Mouse (Mus musculus) urinary bladder, postnatal 25 days (tissue): ENCODE measurements around the gene Lrfn3.

Source experiments
- DNase-seq: peaks from one replicate; pipeline ENCODE4 v3.0.0; 2022; ENCODE audit warnings: low spot score

The Lrfn3 gene

DNA sequence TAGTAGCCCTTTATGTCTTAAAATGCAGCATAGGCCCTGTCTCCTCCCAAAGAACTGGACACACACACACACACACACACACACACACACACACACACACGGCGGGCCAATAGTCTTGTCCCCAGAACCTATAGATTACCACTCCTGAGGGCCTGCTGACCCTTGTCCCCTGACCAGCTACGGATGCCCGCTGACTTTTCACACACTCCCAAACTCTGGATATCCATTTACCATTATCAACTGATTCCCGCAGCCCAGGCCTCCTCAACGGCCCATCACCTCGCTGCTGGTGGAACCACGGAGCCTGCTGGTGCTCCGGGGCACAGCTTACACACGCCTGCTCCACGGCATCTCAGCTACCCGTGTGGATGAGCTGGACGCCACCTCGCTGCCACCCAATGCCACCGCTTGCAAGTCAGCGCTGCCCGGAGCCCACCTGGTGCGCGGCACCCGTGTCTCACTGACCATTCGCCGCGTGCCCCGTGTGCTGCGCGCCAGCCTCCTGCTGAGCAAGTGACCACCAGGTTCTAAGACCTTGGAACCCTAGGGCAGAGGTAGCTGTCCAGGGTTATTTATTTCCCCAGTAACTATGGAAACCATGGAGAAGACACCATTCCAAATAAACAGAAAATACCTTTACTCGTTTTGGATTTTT is 48.8 kb downstream of the Lrfn3 start:
- DNase-seq = no peak

DNA sequence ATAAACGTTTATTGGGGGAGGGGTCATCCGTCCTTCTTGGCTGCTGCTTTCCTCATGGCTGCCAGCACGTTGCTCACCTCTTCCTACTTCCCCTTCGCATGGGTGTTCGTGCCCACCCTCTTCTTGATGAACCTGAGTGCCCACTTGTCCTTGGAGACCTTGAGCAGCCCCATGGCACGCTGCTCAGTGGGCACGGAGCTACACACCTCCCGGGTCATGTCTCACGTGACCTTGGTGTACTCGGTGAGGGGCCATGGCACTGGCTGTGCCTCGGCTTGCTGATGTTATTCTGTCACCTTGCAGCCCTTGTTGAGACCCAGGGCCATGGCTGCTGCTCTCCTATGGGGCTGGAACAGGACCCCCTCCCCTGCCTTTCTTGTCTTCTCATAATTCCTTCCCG is 52.4 kb downstream of the Lrfn3 start:
- DNase-seq = no peak

DNA sequence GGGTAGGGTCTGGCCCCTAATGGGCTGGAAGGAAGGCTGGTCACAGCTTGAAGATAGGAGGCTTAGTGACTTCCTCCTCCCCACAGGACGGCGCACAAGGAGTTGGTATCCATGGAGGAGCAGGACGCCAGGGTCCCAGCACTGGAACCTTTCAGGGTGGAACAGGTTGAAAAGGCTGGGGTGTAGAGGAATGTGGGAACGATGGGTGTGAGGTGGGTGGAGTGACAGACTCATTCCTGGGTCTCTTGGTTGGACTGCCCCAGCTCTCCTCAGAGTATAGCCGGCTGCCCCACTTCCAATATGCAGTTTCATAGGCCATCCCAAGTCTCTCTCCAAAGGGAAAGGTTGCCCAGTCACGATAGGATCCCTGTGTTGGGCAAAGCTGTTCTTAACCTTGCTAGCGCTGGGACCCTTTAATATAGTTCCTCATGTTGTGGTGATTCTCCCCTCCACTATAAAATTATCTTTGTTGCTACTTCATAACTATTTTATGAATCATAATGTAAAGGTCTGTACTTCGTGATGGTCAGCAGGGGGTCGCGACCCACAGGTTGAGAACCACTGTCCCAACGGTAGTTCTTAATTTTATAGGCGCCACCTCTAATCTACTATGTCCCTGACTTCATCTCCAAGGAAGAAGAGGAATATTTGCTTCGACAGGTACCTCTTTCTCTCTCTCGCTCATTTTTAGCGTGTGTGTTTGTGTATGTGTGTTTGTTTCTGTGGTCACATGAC is 53.0 kb downstream of the Lrfn3 start:
- no peak for DNase-seq

DNA sequence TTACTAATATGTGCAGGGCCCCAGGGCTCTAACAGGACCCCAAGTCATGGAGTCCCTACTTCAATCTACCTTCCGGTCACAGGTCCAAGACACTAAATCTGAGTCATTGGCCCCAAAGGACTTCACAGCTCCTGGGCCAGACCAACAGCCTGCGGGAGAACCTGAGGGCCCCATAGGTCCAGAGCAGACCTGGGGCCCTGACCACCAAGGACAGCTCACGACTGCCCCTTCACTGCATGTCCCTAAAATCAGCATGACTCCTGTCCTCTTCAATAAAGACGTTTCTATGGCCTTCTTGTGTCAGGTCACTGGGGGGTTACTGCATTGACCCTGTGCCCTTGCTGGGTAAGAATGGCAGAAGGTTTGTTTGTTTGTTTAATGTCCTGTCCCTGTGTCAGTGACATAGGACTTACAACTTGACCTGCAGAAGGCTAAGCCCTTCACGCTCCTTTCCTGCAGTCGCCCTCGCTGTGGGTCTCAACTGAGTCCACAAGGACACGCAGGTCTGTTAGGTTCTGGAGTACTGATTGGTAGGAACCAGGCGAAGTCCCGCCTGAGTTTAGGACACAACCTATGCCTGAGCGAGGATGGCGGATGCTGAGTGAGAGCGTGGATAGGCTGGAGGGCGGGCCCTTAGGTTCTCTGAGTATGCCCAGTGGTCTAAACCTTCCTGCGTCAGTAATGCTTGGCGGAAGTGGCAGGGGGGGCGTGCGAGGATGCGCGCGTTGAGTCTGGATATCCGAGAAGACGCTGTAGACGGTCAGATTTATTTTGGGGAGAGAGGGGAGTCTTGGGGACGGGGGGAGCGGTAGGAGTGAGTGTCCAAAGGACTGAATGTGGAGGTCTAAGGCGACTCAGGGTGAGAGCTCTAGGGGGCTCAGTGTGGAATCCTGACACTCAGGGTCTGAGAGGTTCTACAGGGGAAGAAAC is 54.2 kb downstream of the Lrfn3 start, which contains the start of gene Alkbh6:
Gene Alkbh6 (plus strand): TSS at position 642 of the 930 bp plus-strand sequence.
- DNase-seq = peak; percentile 77

DNA sequence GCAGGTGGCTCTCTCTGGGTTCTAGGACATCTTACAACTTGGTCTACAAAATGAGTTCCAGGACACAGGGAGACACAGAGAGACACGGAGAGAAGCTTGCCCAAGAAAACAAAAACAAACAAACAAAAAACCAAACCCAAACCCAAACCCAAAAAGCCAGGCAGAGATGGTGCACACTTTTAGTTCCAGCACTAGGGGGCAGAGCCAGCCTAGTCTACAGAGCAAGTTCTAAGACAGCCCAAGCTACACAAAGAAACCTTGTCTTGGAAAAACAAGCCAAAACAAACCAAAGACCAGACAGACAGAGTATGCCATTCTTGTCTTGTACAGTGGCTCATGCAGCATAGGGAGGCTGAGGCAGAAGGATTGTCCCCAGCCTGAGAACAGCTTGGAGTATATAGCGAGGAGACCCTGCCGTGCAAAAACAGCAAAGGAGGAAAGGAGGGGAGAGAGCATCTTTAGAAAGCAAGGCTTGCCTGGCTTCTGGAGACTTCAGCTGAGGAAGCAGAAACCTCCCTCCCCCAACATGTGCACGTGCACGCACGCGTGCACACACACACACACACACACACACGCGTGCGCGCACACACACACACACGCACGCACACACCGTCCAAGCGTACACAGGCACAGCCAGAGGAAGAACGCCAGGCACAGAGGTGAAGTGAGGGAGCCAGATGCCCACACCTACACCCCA is 56.3 kb downstream of the Lrfn3 start:
- no peak for DNase-seq
